Mouse (Mus musculus) cerebellum, adult 11 months (tissue): ENCODE measurements around the gene Maco1.

Source experiments
- DNase-seq: peaks from one replicate; pipeline ENCODE4 v3.0.0; 2022

The Maco1 gene

GRCm38 (mm10) chr4:134769081-134769811, 83.9 kb downstream of the Maco1 start:
- peak; percentile 50 for DNase-seq

DNA sequence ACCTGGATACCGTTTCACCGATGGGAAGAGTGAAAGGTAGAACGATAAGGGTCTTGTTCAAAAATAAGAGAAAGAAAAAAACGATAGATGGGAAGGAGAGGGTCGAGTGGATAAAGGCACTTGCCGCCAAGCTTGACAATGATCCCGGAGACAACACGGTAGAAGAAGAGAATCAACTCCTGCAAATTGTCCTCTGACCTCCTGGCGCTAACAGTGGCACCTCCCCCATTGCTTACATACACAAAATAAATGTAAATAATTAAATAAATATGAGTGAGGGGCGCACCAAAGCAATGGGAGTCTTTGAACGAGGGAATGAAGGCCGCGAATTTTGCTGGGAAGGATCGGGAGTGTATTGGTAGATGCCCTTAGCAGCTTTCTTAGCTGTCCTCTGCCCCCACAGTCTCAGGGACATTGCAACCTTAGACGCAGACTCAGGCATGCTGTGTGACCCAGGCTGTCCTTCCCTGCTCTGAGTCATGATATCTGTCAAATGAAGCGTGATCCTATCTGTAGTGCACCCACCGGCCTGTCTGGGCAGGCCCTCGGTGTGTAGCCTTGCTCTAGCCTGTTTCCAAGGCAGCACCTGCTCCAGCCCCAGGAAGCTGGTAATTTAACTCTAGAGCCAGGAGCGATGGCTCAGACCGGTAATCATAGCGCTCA, 84.8 kb downstream of the Maco1 start:
- DNase-seq, result peak; percentile 70

DNA sequence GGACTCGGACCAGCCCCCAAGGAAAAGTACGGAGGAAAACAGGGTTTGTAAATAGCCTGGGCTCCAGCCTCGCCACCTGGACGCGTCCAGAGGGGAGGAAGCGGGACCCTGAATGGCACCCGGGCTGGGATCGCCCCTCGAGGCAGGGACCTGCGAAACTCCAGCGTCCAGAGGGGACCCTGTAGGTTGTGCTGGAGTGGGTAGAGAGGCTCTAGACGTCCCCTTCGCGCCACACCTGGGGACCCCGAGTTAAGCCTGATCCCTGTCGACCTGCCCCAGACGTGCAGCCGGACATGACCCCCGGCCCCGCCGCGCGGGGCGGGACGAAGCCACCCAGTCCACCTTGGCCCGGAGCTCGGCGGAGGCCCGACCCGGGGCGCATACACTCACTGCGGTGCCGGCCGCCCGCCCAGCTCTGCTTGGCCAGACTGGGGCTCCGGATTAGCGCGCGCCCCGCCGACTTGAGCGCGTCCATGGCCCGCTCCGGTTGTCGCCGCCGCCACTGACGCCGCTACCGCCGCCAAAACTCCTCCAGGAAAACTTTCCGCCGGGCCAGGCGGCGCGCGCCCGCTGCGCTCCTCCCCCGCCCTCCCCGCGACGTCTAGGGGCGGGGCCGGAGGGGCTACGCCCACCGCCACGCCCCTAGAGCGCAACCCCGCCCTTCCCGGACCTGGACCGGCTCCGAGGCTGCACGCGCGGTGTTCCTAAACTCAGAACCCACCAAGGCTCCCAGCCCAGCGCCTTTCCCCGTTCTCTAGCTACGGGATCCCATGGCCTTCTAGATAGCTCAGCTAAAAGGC, 85.5 kb downstream of the Maco1 start, which contains the start of gene Ldlrap1:
TSS of gene Ldlrap1 (minus strand) at position 599 of the 800 bp plus-strand sequence.
- DNase-seq, result peak; percentile 71

GRCm38 (mm10) chr4:134766904-134767425, 86.2 kb downstream of the Maco1 start:
- peak; percentile 50 for DNase-seq

- DNase-seq, result no peak
These were observed 86.9 kb downstream of the Maco1 start for GRCm38 (mm10) chr4:134766277-134766676.

- DNase-seq, result no peak
These were observed 88.8 kb downstream of the Maco1 start for GRCm38 (mm10) chr4:134764333-134764732.

DNA sequence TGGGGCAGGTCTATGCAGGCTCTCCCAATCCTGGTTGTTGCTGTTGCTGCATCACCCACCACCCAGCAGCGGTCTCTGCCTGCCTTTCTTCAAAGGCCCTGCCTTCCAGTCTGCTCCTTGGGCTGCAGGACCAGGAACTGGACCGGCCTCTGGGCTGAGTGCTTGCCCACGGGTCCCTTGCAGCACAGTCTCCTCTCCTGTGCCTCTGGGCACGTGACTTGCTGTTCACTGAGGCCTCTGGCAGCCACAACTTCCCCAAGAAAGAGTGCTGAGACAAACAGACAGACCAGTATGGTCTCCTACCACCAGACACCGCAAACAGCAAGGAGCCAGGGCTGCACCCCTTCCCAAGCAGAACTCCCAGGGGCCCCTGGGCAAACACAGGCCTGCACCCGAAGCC, 90.8 kb downstream of the Maco1 start:
- DNase-seq, result no peak

- no peak for DNase-seq
These were observed 92.3 kb downstream of the Maco1 start for GRCm38 (mm10) chr4:134760793-134761201.

DNA sequence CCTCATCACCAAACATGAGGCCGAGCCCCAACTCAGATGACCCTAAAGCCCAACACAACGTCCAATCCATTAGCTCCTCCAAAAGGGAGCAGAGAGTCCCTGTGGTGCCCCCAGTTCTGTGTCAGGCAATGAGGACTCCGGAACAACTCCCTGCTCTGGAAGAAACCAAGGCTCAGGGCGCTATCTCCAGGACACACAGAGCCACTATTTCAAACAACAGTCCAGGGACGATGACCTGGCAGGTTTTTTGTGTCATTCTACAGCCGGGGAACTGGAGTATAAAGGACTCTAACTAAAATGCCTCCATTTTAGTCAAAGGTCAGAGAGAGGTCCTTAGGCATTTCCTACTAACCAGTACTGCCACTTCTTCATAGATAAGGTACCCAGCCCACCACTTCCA, 92.9 kb downstream of the Maco1 start:
- no peak for DNase-seq

- DNase-seq, result no peak
These were observed 93.6 kb downstream of the Maco1 start for GRCm38 (mm10) chr4:134759564-134759963.

DNA sequence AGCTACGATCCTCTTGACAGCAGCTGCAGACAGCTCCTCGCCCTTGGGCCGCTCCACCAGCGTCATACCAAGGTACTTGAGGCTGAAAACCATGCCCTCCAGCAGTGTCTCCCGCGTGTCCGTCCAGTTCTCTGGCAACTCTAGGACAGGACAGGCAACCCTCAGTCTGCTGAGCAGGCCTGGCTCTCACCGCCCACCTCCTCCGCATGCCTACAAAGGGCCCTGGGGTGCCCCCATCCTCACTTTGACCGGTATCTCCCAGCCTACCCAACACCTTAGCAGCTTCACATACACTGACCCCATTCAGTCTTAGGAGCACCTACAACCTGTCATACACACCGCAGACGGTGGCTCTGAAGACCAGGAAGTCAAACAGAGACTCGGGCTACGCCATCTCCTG, 94.2 kb downstream of the Maco1 start:
- DNase-seq, result no peak

DNA sequence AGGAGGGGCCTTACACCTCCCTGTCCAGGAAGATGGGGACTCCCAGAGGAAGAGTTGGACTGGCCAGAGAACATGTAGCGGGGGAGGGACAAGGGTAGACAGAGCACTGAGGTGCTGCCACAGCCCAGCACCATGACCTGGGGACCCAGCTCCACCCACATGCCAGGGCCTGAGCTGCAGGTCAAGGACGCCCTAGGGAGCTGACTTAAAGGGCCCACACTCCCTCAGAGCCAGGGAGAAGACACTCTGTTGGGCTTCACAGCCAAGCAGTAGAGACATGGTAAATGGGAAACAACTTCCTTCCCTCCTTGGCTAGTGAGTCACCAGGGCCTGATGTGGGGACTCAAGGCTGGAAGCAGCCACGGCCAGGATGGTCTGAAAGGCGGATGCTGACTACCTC, 94.8 kb downstream of the Maco1 start:
- DNase-seq, result no peak

- no peak for DNase-seq
These were observed 96.2 kb downstream of the Maco1 start for GRCm38 (mm10) chr4:134756953-134757352.

GRCm38 (mm10) chr4:134754941-134755340, 98.2 kb downstream of the Maco1 start:
- no peak for DNase-seq

DNA sequence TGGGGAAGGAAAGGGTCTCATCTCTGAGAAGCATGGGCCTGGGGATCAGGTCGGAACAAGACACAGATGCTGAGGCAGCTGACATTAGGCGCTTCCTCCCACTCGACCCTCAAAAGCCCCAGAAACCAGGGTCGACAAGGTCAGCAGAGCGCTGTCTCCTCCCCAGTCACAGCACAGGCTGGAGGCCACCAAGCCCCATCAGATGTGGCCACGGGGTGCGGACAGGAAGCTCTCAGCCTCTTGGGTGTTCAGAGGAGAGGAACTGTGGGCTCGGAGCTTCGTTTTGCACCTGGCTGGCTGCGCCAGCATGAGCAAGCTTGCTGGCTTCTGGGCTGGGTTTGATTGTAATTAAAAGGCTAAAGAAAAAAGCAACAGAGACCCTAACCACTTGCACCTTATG, 98.8 kb downstream of the Maco1 start:
- no peak for DNase-seq

DNA sequence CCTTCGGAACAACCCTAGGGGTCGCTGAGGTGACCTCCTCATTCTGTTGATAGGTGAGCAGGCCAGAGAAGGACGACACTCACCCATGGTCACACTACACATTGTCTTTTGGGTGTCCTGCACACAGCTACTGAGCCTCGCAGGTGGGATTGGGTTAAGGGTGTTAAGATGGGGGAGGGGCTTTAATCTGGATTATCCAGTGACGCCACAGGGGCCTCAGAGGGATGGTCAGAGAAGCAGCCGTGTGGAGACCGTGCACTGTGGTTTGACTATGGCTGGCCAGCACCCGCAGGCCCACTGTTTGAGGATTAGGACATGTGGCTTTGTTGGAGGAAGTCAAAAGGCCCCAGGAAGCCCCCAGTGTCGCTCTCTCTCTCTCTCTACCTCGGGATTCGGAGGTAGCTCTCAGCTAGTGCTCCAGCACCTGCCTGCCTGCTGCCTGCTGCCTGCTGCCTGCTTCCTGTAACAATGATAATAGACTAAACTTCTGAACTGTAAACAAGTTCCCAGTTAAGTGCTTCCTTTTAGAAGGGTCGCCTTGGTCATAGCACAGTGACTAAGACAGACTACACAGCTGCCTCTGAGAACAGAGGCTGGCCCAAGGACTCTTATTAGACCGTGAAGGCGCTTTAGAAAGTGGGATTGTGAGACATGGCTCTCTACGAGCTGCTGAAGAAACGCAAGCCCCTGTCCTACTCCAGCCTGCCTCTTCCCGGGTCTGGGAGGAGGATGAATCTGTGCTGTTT, 99.5 kb downstream of the Maco1 start:
- DNase-seq, result no peak

DNA sequence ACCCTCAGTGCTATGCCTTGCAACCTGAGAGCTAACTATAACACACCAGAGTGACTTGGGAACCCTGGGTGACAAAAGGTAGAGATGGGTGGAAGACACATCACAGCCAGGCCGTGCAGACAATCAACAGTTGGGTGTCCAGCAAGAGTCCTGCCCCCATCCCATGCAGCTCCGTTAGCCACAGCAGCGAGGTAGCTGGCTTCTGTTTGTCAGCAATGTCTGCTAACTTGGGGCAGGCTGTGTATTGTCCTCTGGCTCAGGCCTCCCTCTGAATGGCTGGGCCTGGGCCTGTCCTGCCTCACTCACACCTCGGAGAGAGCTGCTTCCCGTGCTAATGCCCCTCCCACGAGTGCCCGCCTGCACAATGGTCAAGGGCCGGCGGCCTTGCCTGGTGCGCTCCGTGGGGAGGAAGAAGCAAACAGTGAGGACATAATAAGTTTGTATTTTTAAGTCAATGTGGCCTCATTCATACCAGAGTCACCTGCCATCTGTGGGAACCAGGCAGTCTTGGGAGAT, 100.2 kb downstream of the Maco1 start:
- DNase-seq, result no peak
